Mouse (Mus musculus) heart, postnatal 4 days (tissue): ENCODE results near the gene Amfr. TPM values are rescaled to one million over a fixed set of nuclear protein-coding genes. Genes with fewer than 3 reads are reported as not detected.

Experiments used
- DNase-seq: peaks from one replicate; pipeline ENCODE4 v3.0.0; 2021
- microRNA-seq, 2 experiments: library from miRNA; unstranded; fragments of <30 nt; microRNA quantifications; one replicate each; pipeline ENCODE4 v1.2.0; 2021 to 2022
- total RNA-seq, 2 experiments: library from RNA; stranded (reverse); gene quantifications; 2 replicates each; pipeline ENCODE4 v1.2.3; 2021

Gene Amfr
- total RNA-seq, 2 experiments from 2014 or later, result 134 to 137 TPM

DNA sequence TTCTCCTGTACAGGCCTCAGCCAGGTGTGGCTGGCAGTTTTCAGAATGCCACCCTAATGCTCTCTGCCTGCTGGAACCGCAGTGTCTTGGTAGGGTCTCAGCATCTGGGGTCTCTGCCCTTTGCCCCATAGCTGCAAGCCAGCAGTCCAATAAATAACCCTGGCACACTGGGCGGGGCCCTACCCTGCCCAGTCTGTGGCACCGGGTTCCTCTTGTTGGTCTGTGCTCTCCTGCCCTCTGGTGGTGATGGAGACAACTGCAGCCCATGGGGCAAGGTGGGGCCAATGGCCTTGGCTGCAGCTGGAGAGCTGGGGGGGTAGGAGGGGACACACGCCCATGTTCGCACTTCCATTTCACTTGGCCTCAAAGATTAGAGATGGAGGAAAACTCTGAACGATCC, 79.8 kb downstream of the Amfr start:
- DNase-seq, result peak; percentile 88

DNA sequence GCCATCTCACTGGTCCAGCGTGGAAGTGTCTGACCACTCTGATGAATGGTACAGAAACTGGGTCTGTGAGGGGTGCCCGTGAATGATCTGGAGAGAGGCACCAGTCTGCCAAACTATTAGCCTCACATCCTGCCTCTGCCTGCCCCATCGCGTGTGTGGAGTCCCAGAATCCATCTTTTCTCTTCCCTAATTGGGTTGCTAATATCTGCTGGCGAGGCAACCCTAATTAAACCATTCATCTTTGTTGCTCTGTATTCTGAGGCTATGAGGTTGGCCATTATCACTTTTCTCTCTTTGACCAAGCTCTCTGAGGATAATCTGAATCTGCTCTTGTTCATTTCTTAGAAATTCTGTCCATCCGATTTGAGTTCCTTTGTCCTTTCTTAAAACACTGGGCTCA, 81.3 kb downstream of the Amfr start:
- no peak for DNase-seq

GRCm38 (mm10) chr8:93929233-93929632, 83.4 kb downstream of the Amfr start:
- no peak for DNase-seq

DNA sequence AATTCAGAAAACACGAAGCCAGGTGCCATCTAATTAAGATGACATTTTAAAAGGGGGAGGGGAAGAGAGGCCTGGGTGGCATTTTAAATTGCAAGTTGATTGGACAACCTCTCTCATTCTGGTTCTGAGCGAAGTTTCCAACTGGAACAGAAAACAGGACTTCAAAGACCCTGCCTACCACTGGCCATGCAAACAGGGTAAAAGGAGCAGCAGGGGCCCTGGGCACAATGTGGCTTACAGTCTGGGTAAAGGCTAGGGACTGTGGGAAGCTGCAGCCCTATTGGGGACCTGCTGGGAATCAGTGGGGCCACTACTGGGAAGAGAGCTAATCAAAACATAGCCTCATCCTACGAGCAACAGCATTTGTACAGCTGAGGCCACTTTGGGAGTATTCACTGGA, 87.1 kb downstream of the Amfr start:
- no peak for DNase-seq

GRCm38 (mm10) chr8:93923897-93924334, 88.7 kb downstream of the Amfr start:
- DNase-seq, result no peak

Small RNAs within 50 kb of the gene (microRNA-seq; reads per million reads assigned to microRNA genes)
- gene Gm24159, result 0 reads per million in 2 experiments

Other genes with a start within 250 kb of the Amfr start
- gene Gnao1, start 202.9 kb downstream of the Amfr start, total RNA-seq, result 10 to 100 TPM; 28.9 to 29.2 TPM
- 10 to 100 TPM; 55.0 to 56.1 TPM for gene Nudt21, start 24.2 kb upstream of the Amfr start, total RNA-seq
- gene Ogfod1, start 24.4 kb upstream of the Amfr start, total RNA-seq, result 10 to 100 TPM; 18.1 to 20.4 TPM
- gene Bbs2, start 86.1 kb upstream of the Amfr start, total RNA-seq, result 1 to 10 TPM; 6.7 to 7.1 TPM
- not detected for gene Mt4, start 124.4 kb upstream of the Amfr start, total RNA-seq
- 10 to 100 TPM; 26.7 to 28.1 TPM for gene Mt3, start 139.8 kb upstream of the Amfr start, total RNA-seq
- gene Mt2, start 159.8 kb upstream of the Amfr start, total RNA-seq, result 10 to 100 TPM; 35.5 to 37.4 TPM
- 100 to 1,000 TPM; 168 to 174 TPM for gene Mt1, start 166.2 kb upstream of the Amfr start, total RNA-seq
- 10 to 100 TPM; 45.1 to 52.7 TPM for gene Nup93, start 201.7 kb upstream of the Amfr start, total RNA-seq